Mouse (Mus musculus): ENCODE results near the gene Uba7. TPM values are rescaled to one million over a fixed set of nuclear protein-coding genes. Genes with fewer than 3 reads are reported as not detected.
A peak's percentile ranks its signal among the peaks of the same experiment; 100 is the strongest.

The Uba7 gene
- polyA plus RNA-seq, 1 experiment from 2014 or later = 24.6 TPM

GRCm38 (mm10) chr9:107947241-107948194, 27.8 kb upstream of the Uba7 start:
- Histone ChIP-seq H3K27ac (no peak overlapping the region), H3K9me3 (no peaks in the 10 kb centered on the region), H3K4me3 (no peak overlapping the region), H3K4me1 (peaks cover 12% of the 10 kb centered on the region), H3K36me3 (no peaks in the 10 kb centered on the region), H3K9ac (no peak overlapping the region), H3K27me3 (no peaks in the 10 kb centered on the region), H3K4me2 (replicated peaks) (no peak overlapping the region)
- no peak for ATAC-seq (ENCODE audit: insufficient number of reproducible peaks, insufficient read depth, low FRiP score, low TSS enrichment)
- 90% methylated on average over 31 of the region's 31 CpGs for WGBS

GRCm38 (mm10) chr9:107949184-107949921, 26.0 kb upstream of the Uba7 start:
- Histone ChIP-seq H3K27ac (no peak overlapping the region), H3K27me3 (no peaks in the 10 kb centered on the region), H3K4me3 (no peak overlapping the region), H3K4me1 (peaks cover 12% of the 10 kb centered on the region), H3K9ac (no peak overlapping the region), H3K36me3 (no peaks in the 10 kb centered on the region), H3K4me2 (replicated peaks) (no peak overlapping the region), H3K9me3 (no peaks in the 10 kb centered on the region)
- WGBS = 77% methylated on average over 13 of the region's 13 CpGs
- no peak for ATAC-seq (ENCODE audit: insufficient number of reproducible peaks, insufficient read depth, low FRiP score, low TSS enrichment)

GRCm38 (mm10) chr9:107949922-107950235, 25.4 kb upstream of the Uba7 start, which contains the start of gene Traip:
TSS of gene Traip (plus strand) at chr9:107950136.
- peak within 1 kb of the TSS; percentile 78 for H3K4me2 ChIP-seq (replicated peaks)
- H3K9me3 ChIP-seq = no peaks in the 10 kb centered on the region
- 83% methylated on average over 10 of the region's 10 CpGs for WGBS
- peak within 1 kb of the TSS; percentile 63; the same call in 1 of the 2 replicates for H3K27ac ChIP-seq
- no peak for ATAC-seq (ENCODE audit: insufficient number of reproducible peaks, insufficient read depth, low FRiP score, low TSS enrichment)
- peaks cover 12% of the 10 kb centered on the region for H3K4me1 ChIP-seq
- H3K9ac ChIP-seq = peak within 1 kb of the TSS; percentile 64
- peak within 1 kb of the TSS; percentile 78 for H3K4me3 ChIP-seq
- H3K36me3 ChIP-seq = no peaks in the 10 kb centered on the region
- no peaks in the 10 kb centered on the region for H3K27me3 ChIP-seq

GRCm38 (mm10) chr9:107950460-107951355, 24.6 kb upstream of the Uba7 start:
- Histone ChIP-seq H3K27me3 (no peaks in the 10 kb centered on the region), H3K4me3 (peak overlapping the region; percentile 78), H3K4me2 (replicated peaks) (peak overlapping the region; percentile 78), H3K36me3 (no peaks in the 10 kb centered on the region), H3K9ac (peak overlapping the region; percentile 64), H3K9me3 (no peaks in the 10 kb centered on the region), H3K27ac (peak overlapping the region; percentile 63; the same call in 1 of the 2 replicates), H3K4me1 (peaks cover 12% of the 10 kb centered on the region)
- ATAC-seq (ENCODE audit: insufficient number of reproducible peaks, insufficient read depth, low FRiP score, low TSS enrichment) = peak; percentile 89
- WGBS = 15% methylated on average over 45 of the region's 45 CpGs

GRCm38 (mm10) chr9:107955613-107956289, 19.6 kb upstream of the Uba7 start:
- no peak overlapping the region for H3K27ac ChIP-seq
- WGBS = 70% methylated on average over 6 of the region's 6 CpGs
- no peaks in the 10 kb centered on the region for H3K27me3 ChIP-seq
- no peak overlapping the region for H3K4me2 ChIP-seq (replicated peaks)
- ATAC-seq (ENCODE audit: insufficient number of reproducible peaks, insufficient read depth, low FRiP score, low TSS enrichment) = no peak
- peaks cover 36% of the 10 kb centered on the region for H3K36me3 ChIP-seq
- no peaks in the 10 kb centered on the region for H3K9me3 ChIP-seq
- no peak overlapping the region for H3K4me3 ChIP-seq
- H3K4me1 ChIP-seq = peaks cover 9% of the 10 kb centered on the region
- no peak overlapping the region for H3K9ac ChIP-seq

GRCm38 (mm10) chr9:107957141-107957540, 18.2 kb upstream of the Uba7 start:
- Histone ChIP-seq H3K9me3 (no peaks in the 10 kb centered on the region), H3K4me2 (replicated peaks) (no peak overlapping the region), H3K4me1 (no peaks in the 10 kb centered on the region), H3K4me3 (no peak overlapping the region), H3K9ac (no peak overlapping the region), H3K27ac (no peak overlapping the region), H3K27me3 (no peaks in the 10 kb centered on the region), H3K36me3 (peaks cover 50% of the 10 kb centered on the region)
- WGBS = 66% methylated on average over 6 of the region's 6 CpGs
- ATAC-seq (ENCODE audit: insufficient number of reproducible peaks, insufficient read depth, low FRiP score, low TSS enrichment) = no peak

- Histone ChIP-seq H3K4me3 (no peak overlapping the region), H3K4me1 (no peaks in the 10 kb centered on the region), H3K36me3 (peaks cover 55% of the 10 kb centered on the region), H3K4me2 (replicated peaks) (no peak overlapping the region), H3K27me3 (no peaks in the 10 kb centered on the region), H3K27ac (no peak overlapping the region), H3K9me3 (no peaks in the 10 kb centered on the region), H3K9ac (no peak overlapping the region)
- 76% methylated on average over 6 of the region's 6 CpGs for WGBS
- no peak for ATAC-seq (ENCODE audit: insufficient number of reproducible peaks, insufficient read depth, low FRiP score, low TSS enrichment)
Measured at GRCm38 (mm10) chr9:107959896-107960295, 15.4 kb upstream of the Uba7 start.

GRCm38 (mm10) chr9:107960928-107961327, 14.4 kb upstream of the Uba7 start:
- no peak overlapping the region for H3K9ac ChIP-seq
- WGBS = 70% methylated on average over 4 of the region's 4 CpGs
- no peak overlapping the region for H3K4me3 ChIP-seq
- H3K9me3 ChIP-seq = no peaks in the 10 kb centered on the region
- ATAC-seq (ENCODE audit: insufficient number of reproducible peaks, insufficient read depth, low FRiP score, low TSS enrichment) = no peak
- no peak overlapping the region for H3K4me2 ChIP-seq (replicated peaks)
- H3K36me3 ChIP-seq = peaks cover 54% of the 10 kb centered on the region
- no peaks in the 10 kb centered on the region for H3K27me3 ChIP-seq
- no peaks in the 10 kb centered on the region for H3K4me1 ChIP-seq
- H3K27ac ChIP-seq = no peak overlapping the region

- WGBS = 90% methylated on average over 10 of the region's 10 CpGs
- Histone ChIP-seq H3K9ac (no peak overlapping the region), H3K4me1 (no peaks in the 10 kb centered on the region), H3K27me3 (no peaks in the 10 kb centered on the region), H3K27ac (no peak overlapping the region), H3K9me3 (no peaks in the 10 kb centered on the region), H3K4me2 (replicated peaks) (no peak overlapping the region), H3K36me3 (peaks cover 53% of the 10 kb centered on the region), H3K4me3 (no peak overlapping the region)
- no peak for ATAC-seq (ENCODE audit: insufficient number of reproducible peaks, insufficient read depth, low FRiP score, low TSS enrichment)
Measured at GRCm38 (mm10) chr9:107961351-107961762, 13.9 kb upstream of the Uba7 start.

GRCm38 (mm10) chr9:107961881-107962280, 13.4 kb upstream of the Uba7 start:
- 63% methylated on average over 5 of the region's 5 CpGs for WGBS
- Histone ChIP-seq H3K9me3 (no peaks in the 10 kb centered on the region), H3K9ac (no peak overlapping the region), H3K4me2 (replicated peaks) (no peak overlapping the region), H3K36me3 (peaks cover 56% of the 10 kb centered on the region), H3K4me3 (no peak overlapping the region), H3K27me3 (no peaks in the 10 kb centered on the region), H3K4me1 (no peaks in the 10 kb centered on the region), H3K27ac (no peak overlapping the region)
- no peak for ATAC-seq (ENCODE audit: insufficient number of reproducible peaks, insufficient read depth, low FRiP score, low TSS enrichment)

- Histone ChIP-seq H3K27me3 (no peaks in the 10 kb centered on the region), H3K4me3 (no peak overlapping the region), H3K9ac (no peak overlapping the region), H3K4me1 (no peaks in the 10 kb centered on the region), H3K9me3 (no peaks in the 10 kb centered on the region), H3K4me2 (replicated peaks) (no peak overlapping the region), H3K27ac (no peak overlapping the region), H3K36me3 (peaks cover 51% of the 10 kb centered on the region)
- WGBS = 89% methylated on average over 9 of the region's 9 CpGs
- no peak for ATAC-seq (ENCODE audit: insufficient number of reproducible peaks, insufficient read depth, low FRiP score, low TSS enrichment)
Measured at GRCm38 (mm10) chr9:107962916-107963315, 12.4 kb upstream of the Uba7 start.
